Mouse (Mus musculus) midbrain, embryonic 14.5 days (tissue): ENCODE data around the gene Acy3. TPM values are rescaled to one million over a fixed set of nuclear protein-coding genes. Genes with fewer than 3 reads are reported as not detected.

ENCODE experiments used
- ATAC-seq: fragments of 200-750 bp; cut with Nextera tagmentation; 2 replicates; pipeline ENCODE4 v1.8.0; 2017; ENCODE audit warnings: moderate number of reproducible peaks, moderate library complexity; ENCODE audit not compliant: low FRiP score, low TSS enrichment
- DNase-seq: peaks from one replicate; pipeline ENCODE4 v3.0.0-alpha.2; 2015
- H3K27ac ChIP-seq: fragments of 300-500 bp; sonication (generic); replicated peaks from 2 replicates; pipeline ENCODE4 v1.5.1; 2014; ENCODE audit warnings: mild to moderate bottlenecking, low read depth, low read length, moderate library complexity
- H3K27me3 ChIP-seq: fragments of 300-500 bp; sonication (generic); 2 replicates; pipeline ENCODE4 v1.6.1; 2014; ENCODE audit warnings: low read length, control low read depth, mixed read lengths; ENCODE audit not compliant: control insufficient read depth, insufficient read depth
- H3K36me3 ChIP-seq: fragments of 300-500 bp; sonication (generic); 2 replicates; pipeline ENCODE4 v1.6.1; 2014; ENCODE audit warnings: low read length, control low read depth; ENCODE audit not compliant: control insufficient read depth, insufficient read depth
- H3K4me1 ChIP-seq: fragments of 300-500 bp; sonication (generic); 2 replicates; pipeline ENCODE4 v1.6.1; 2014; ENCODE audit warnings: mild to moderate bottlenecking, antibody characterized with exemption, low read length, control low read depth; ENCODE audit not compliant: control insufficient read depth, insufficient read depth
- H3K4me2 ChIP-seq: fragments of 300-500 bp; sonication (generic); 2 replicates; pipeline ENCODE4 v1.6.1; 2014; ENCODE audit warnings: mild to moderate bottlenecking, low read length, moderate library complexity
- H3K4me3 ChIP-seq: fragments of 300-500 bp; sonication (generic); replicated peaks from 2 replicates; pipeline ENCODE4 v1.5.1; 2014; ENCODE audit warnings: low read depth, low read length
- H3K9ac ChIP-seq: fragments of 300-500 bp; sonication (generic); replicated peaks from 2 replicates; pipeline ENCODE4 v1.6.1; 2014; ENCODE audit warnings: mild to moderate bottlenecking, low read length, moderate library complexity
- H3K9me3 ChIP-seq: fragments of 300-500 bp; sonication (generic); 2 replicates; pipeline ENCODE4 v1.6.1; 2016; ENCODE audit warnings: low read length, control low read depth, mixed read lengths; ENCODE audit not compliant: control insufficient read depth
- whole genome bisulfite sequencing: fragments of 180-500 bp; shearing (Covaris S2); extraction: QIAGEN DNeasy Blood & Tissue Kit; methylation state at CpG from one replicate; pipeline ENCODE4 v1.1.7; 2014; 5-methylcytosine and 5-hydroxymethylcytosine counted together
- polyA plus RNA-seq: library from polyadenylated mRNA; unstranded; fragments of >200 nt; fragmentation: Nextera tagmentation; extraction: Ambion mirVana; gene quantifications from 2 replicates; pipeline ENCODE4 v1.2.1, GENCODE M21; 2014

Gene Acy3
- polyA plus RNA-seq, 1 experiment from 2014 or later = 2.2 TPM

DNA sequence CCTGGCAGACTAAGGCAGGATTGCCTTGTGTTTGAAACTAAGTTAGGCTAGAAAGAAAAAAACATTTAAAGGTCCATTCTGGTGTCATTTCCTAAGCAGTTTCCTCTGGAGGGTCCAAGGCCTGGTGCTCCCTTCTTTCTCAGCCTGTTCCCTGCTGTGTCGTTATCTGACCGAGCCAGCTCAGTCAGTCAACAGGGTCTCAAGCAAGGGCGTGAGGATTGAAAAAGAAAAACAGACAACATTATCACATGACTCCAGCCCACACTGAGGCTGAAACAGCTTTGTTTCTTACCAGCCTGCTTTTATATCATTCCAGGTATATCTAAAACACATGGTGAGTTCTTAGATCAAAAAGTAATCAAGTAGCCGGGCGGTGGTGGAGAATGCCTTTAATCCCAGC, 29.3 kb downstream of the Acy3 start:
- WGBS = 73% methylated on average over 5 of the region's 5 CpGs
- DNase-seq (no peak), ATAC-seq (no peak)
- no peaks in the 10 kb centered on the region for H3K9me3 ChIP-seq
- H3K36me3 ChIP-seq = peaks cover 5% of the 10 kb centered on the region; the same call in 1 of the 2 replicates
- no peaks in the 10 kb centered on the region for H3K27me3 ChIP-seq
- H3K4me2 ChIP-seq = no peak overlapping the region
- no peak overlapping the region for H3K4me3 ChIP-seq
- H3K9ac ChIP-seq = no peak overlapping the region
- H3K4me1 ChIP-seq = peaks cover 9% of the 10 kb centered on the region
- no peak overlapping the region for H3K27ac ChIP-seq

DNA sequence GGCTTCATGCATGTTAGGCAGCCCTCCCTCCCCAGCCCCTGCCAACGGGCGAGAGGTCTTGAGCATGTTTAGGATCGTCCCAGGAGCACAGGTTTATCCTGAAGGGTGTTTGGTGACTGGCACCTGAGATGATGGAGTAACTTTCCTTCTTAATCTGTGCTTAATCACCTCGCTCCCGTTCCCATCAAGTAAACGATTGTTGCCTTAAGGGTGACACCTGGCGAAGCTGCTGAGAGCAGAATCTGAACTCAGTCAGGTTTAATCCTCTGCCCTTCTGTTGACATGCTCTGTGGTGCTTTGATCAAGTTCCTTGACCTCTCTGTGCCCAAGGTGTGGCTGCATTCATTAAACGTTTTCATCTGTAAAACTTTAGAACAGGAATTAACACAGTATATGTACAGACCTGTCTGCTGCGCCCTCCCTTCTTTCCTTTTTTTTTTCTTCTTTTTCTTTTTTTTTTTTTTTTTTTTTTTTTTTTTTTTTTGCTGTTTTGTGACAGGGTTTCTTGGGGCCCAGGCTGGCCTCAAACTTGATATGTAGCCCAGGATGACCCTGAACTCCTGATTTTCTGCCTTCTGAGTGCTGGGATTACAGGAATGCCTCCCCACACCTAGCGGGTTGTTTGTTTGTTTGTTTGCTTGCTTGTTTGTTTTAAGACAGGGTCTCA, 31.7 kb downstream of the Acy3 start:
- ATAC-seq (no peak), DNase-seq (no peak)
- Histone ChIP-seq H3K27me3 (no peaks in the 10 kb centered on the region), H3K9ac (no peak overlapping the region), H3K36me3 (no peaks in the 10 kb centered on the region), H3K27ac (no peak overlapping the region), H3K4me3 (no peak overlapping the region), H3K4me1 (no peaks in the 10 kb centered on the region), H3K9me3 (no peaks in the 10 kb centered on the region), H3K4me2 (no peak overlapping the region)
- 65% methylated on average over 10 of the region's 10 CpGs for WGBS

DNA sequence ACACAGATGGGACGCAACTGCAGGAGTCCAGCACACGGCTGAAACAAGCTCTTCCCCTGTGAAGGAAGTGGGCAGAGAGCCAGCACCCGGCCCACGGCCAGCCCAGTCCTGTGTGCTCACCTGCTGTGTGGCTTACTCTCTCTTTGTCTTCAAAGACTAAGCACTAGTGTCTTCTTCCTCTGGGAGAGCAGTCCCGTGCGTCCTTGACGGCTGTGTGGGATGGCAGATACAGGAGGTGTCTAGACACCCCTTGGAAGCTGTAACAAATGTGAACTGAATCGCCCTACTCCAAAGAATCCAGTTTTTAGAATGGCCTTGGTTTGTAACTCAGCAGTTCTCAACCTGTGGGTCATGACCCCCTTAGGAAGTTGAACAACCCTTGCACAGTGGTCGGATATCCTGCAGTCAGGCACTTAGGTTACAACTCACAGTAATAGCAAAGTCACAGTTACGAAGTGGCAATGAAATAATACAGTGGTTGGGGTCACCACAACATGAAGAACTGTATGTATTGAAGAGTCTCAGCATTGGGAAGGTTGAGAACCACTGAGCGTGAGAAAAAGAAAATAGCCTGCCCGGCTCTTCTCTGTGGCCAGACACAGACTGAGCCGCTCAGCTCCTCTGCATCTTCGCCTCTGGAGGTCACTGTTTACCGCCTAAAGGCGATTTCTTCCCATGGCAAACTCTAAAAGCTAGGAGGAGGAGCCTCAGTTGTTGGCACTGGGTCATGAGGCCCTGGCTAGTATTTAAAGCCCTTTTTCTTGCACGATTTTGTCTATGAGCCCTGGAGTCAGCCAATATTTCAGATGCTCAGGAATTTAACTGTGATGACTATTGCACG, 32.6 kb downstream of the Acy3 start:
- ATAC-seq (0 out of 2 replicates have a peak, but pooled peaks have one; percentile 43), DNase-seq (peak; percentile 88)
- H3K27ac ChIP-seq = no peak overlapping the region
- no peaks in the 10 kb centered on the region for H3K4me1 ChIP-seq
- no peaks in the 10 kb centered on the region for H3K36me3 ChIP-seq
- no peaks in the 10 kb centered on the region for H3K9me3 ChIP-seq
- H3K27me3 ChIP-seq = no peaks in the 10 kb centered on the region
- no peak overlapping the region; the same call in 1 of the 2 replicates for H3K9ac ChIP-seq
- WGBS = 27% methylated on average over 18 of the region's 18 CpGs
- no peak overlapping the region for H3K4me3 ChIP-seq
- H3K4me2 ChIP-seq = no peak overlapping the region

- Histone ChIP-seq H3K27ac (no peak overlapping the region), H3K27me3 (no peaks in the 10 kb centered on the region), H3K4me1 (no peaks in the 10 kb centered on the region), H3K4me3 (no peak overlapping the region), H3K9ac (no peak overlapping the region), H3K4me2 (no peak overlapping the region), H3K9me3 (no peaks in the 10 kb centered on the region), H3K36me3 (no peaks in the 10 kb centered on the region)
- 80% methylated on average over 7 of the region's 7 CpGs for WGBS
- DNase-seq (no peak), ATAC-seq (no peak)
These were observed 36.8 kb downstream of the Acy3 start for GRCm38 (mm10) chr19:4023185-4023584.

GRCm38 (mm10) chr19:4027576-4027975, 41.2 kb downstream of the Acy3 start:
- Histone ChIP-seq H3K36me3 (no peaks in the 10 kb centered on the region), H3K4me3 (no peak overlapping the region), H3K27ac (no peak overlapping the region), H3K4me2 (no peak overlapping the region), H3K9ac (no peak overlapping the region), H3K27me3 (no peaks in the 10 kb centered on the region), H3K4me1 (no peaks in the 10 kb centered on the region), H3K9me3 (no peaks in the 10 kb centered on the region)
- ATAC-seq (no peak), DNase-seq (no peak)

GRCm38 (mm10) chr19:4032668-4033067, 46.3 kb downstream of the Acy3 start:
- Histone ChIP-seq H3K4me1 (0 out of 2 replicates have a peak, but pooled peaks cover 4% of the 10 kb centered on the region), H3K9me3 (no peaks in the 10 kb centered on the region), H3K27ac (no peak overlapping the region), H3K9ac (no peak overlapping the region), H3K4me2 (no peak overlapping the region), H3K36me3 (no peaks in the 10 kb centered on the region), H3K27me3 (no peaks in the 10 kb centered on the region), H3K4me3 (no peak overlapping the region)
- WGBS = 57% methylated on average over 7 of the region's 7 CpGs
- no peak for DNase-seq
- ATAC-seq = no peak

GRCm38 (mm10) chr19:4033298-4033697, 46.9 kb downstream of the Acy3 start:
- Histone ChIP-seq H3K9ac (no peak overlapping the region), H3K4me2 (no peak overlapping the region), H3K36me3 (no peaks in the 10 kb centered on the region), H3K27ac (no peak overlapping the region), H3K4me3 (no peak overlapping the region), H3K27me3 (no peaks in the 10 kb centered on the region), H3K9me3 (no peaks in the 10 kb centered on the region), H3K4me1 (0 out of 2 replicates have a peak, but pooled peaks cover 4% of the 10 kb centered on the region)
- DNase-seq = no peak
- WGBS = 85% methylated on average over 3 of the region's 3 CpGs
- no peak for ATAC-seq

- H3K27me3 ChIP-seq = no peaks in the 10 kb centered on the region
- WGBS = 48% methylated on average over 5 of the region's 5 CpGs
- no peak overlapping the region for H3K27ac ChIP-seq
- DNase-seq (no peak), ATAC-seq (no peak)
- H3K4me3 ChIP-seq = no peak overlapping the region
- H3K36me3 ChIP-seq = no peaks in the 10 kb centered on the region
- no peak overlapping the region for H3K9ac ChIP-seq
- H3K4me1 ChIP-seq = 0 out of 2 replicates have a peak, but pooled peaks cover 4% of the 10 kb centered on the region
- no peak overlapping the region for H3K4me2 ChIP-seq
- no peaks in the 10 kb centered on the region for H3K9me3 ChIP-seq
These were observed 47.4 kb downstream of the Acy3 start for GRCm38 (mm10) chr19:4033742-4034141.
